Mouse (Mus musculus) T-helper 17 cell (primary cell): ENCODE results near the gene Dnmt3b.
"Not testable (repeated sequence)": the region's sequence is repeated elsewhere in the genome, so short reads cannot be mapped to it uniquely, and the experiment has no call there.

Source experiments
- in situ Hi-C, 2 experiments: fragments of 300-600 bp; cut with MboI, MseI; formaldehyde crosslinking; loops; 1 replicate in 1 of 2; 2 replicates in 1 of 2; pipeline ENCODE4 v1.15.1; 2025; ENCODE audit warnings: high pct_unique_total_duplicates in 2 of 2

The Dnmt3b gene

DNA sequence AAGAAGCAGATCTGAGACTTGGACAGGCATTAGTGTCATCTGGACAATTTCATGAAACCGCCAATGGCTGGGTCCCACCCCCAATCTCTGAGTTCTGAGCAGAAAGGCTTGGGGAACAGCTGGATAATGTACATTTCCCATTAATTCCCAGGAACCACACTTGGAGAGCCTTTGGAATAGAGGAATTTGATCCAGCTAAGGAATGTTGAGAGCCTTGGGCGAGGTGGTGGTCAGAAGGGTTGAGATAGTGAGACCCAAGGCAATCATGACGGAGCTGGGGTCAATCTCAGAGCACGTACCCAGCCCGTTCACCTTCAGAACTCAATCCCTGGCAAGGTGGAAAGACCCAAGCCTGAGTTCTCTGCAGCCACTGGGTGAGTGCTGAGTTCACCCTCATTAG is 16.0 kb upstream of the Dnmt3b start:
- in situ Hi-C loops, result no loop called here

DNA sequence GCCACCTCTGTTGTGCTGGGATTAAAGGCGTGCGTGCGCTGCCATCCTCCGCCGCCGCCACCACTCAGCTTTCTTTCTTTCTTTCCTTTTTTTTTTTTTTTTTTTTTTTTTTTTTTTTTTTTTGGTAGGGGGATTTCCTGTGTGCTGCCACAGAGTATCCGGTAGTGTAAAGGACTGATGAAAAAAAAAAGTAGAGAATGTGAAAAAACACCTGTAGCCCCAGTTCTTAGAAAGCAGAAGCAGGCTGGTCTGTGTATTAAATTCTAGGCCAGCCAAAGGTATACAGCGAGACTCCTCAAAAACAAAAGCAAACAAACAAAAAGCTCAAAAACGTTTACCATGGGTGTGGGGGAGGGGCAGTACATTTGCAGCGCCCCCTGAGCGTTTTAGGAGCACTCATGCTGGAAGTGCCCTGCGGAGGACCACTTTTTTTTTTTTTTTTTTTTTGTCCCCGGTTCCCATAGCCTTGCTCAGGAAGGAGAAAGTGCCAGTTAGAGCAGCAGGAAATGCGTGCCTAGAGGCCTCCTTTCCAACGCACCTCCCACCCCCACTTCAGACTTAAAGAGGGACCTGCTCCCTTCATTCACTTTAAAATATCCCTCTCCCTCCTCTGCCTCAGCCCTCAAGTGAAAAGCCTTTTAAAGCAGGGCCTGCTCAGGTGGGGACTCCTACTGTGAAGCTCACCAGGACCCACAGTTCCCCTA is 10.1 kb upstream of the Dnmt3b start:
- in situ Hi-C loops, result no loop called here

DNA sequence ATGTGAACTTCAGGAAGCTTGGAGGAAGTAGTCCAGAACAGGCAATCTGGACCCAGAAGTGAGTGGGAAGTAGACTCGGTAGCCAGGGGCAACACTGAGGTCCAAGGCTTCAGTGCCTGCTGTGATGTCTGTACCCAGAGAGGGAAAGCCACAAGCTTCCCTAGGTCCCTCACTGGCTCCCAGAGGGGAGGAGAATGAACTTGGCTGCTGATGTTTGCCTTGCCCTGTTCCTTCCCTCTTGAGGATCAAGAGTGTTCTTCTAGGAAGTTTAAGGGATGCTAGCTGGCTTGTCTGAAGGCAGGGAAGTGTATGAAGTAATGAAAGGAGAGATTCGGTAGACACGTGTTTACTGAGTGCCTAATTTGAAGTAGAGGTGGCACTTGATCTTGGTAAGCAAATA is 6.8 kb upstream of the Dnmt3b start:
- in situ Hi-C loops, result no loop called here

DNA sequence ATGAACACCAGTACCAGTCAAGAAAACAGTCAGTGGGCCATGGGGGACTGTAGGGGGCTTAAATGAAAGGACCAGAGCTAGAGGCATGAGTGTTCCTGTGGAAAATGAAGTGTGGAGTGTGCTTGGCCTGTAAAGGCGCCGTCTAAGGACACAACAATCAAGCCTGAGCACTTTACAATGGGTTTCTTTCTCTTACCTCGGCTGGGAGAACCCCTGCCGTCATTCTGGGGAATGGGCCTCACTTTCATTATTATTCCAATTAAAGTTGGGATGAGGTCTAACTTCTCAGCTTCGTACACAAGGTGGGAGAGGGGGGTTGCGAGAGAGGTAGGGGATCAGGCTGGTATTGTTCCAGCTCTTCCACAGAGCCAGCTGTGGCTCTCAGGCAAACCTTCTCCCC is 6.3 kb upstream of the Dnmt3b start:
- in situ Hi-C loops, result no loop called here

DNA sequence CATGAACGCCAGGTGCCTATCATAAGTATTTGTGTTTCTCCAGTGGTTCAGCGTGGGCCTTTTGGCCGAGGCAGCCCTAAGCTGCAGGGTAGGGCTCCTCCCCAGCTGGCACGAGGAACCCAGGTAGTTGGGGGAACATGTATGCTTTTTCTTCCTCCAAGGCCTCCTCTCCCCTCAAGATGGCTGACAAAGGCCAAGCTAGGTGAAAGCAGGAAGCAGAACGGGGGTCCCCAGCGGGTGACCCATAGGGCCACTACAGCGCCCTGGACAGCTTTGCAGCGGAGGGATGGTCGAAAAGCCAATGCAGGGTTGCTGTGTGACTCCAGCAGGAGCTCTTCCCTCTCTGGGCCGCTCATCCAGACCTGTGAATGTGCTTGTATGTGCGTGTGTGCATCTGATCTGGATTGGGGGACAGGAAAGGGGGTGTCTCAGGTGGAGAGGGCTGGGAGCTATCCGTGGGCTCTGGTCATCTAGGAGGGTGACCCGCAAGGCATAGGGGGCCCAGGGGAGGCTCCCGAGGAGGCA is 415 bp upstream of the Dnmt3b start:
- in situ Hi-C loops, result no loop called here

DNA sequence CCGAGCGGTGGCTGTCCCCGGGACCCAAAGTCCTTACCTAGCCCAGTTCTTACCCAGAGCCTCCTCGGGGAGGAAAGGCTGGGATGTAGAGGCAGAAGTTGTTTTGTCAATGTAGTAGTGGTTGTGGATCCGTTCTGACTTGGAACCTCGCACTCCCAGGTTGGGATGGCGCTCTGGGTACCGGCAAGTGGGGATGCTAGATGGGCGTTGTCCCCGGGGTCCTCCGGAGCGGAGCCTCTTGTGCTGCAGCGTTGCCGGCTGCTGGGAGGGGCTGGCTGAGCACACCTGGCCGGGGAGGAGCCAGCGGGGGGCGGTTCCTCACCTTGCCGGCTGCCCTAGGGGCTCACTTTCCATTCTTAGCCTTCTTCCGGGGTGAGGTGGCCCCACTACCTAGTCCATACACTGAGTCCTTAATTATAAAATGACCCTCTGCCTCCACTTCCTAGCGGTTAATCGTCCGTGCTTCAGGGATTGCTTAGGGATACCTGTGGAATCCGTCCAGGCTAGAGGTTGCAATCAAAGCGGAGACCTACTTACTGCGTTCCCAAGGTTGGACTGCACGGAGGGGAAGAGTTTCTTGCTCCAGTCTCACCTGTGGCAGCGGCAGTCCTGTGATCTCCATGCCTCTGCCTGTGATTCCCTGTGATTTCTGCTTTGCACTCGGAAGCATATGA is 901 bp downstream of the Dnmt3b start:
- in situ Hi-C loops, result no loop called here

DNA sequence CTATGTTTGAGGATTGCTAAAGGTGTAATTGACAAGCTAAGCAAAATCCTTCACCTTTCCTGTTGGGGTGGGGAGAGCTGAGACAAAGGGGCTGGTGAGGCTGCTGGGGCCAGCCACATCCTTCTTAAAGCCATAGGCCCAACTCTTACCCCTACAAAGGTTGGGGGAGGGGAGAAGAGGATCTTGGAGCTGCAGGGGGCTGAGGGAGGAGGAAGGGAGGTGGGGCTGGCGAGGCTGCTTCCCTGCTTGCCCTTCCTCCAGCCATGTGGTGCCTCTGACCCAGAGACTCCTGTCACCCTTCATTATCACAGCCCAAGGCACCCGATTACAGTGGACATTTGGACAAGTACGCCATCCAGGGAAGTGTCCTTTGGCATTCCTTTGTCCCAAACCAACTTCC is 2.4 kb downstream of the Dnmt3b start:
- in situ Hi-C loops, result no loop called here

DNA sequence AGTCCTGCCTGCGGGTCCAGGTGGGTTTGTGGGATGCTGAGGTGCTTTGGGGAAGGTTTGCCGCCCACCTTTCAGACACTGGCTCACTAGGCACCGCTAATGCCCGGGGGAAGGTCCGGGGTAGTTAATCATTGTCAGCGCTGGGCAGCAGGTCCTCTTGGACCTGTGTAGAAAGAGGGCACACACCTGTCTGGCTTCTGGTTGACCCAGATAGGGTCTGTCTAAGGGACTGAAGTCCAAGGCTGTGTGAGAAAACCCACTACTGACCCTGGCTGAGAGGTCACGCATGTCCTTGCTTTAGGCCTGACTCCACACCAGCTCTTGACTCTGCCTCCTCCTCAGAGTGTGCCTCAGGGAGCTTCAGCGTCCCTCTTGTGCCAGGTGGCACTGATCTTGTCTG is 8.4 kb downstream of the Dnmt3b start:
- in situ Hi-C loops, result loop anchor here in 1 of 2 experiments (5.0 kb wide), 1 partner anchor 35 kb away; no protein-coding TSS in a partner anchor

DNA sequence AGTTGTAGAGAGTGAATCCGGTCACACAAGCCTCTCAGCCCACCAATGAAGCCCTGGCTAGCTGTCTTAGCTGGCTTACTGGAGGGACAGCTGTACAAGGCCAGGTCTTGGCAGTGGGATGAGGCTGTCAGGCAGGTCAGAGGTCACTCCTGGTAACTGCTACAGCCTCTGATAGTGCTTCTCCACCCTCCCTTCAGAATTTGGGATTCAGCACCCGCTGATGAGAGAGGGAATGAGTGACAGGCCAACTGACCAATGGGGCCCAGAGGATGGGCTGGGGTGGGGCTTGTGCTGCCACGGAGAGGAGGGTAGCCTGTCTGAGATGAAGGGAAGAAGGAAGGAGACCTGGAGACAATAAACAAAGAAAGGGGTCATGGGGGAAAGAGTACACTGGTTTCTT is 11.4 kb downstream of the Dnmt3b start:
- in situ Hi-C loops, result no loop called here

DNA sequence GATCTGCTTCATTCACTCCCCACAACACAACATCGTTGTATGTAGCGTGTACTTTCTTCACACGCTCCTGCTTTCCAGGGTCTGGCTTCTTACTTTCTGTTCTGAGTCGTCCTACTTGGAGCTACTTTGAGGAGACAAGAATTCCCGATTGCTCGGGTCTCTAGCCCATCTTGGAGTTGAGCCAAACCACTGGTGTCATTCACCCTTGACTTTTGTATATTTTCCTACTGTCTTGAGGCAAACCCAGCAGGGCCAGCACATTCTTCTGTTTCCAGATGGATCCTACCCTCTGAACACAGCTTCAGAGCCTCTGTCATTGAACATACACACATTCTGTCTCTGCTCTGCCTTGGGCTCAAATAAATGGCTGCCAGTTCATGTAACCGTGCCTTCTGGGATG is 16.2 kb downstream of the Dnmt3b start:
- in situ Hi-C loops, result no loop called here

DNA sequence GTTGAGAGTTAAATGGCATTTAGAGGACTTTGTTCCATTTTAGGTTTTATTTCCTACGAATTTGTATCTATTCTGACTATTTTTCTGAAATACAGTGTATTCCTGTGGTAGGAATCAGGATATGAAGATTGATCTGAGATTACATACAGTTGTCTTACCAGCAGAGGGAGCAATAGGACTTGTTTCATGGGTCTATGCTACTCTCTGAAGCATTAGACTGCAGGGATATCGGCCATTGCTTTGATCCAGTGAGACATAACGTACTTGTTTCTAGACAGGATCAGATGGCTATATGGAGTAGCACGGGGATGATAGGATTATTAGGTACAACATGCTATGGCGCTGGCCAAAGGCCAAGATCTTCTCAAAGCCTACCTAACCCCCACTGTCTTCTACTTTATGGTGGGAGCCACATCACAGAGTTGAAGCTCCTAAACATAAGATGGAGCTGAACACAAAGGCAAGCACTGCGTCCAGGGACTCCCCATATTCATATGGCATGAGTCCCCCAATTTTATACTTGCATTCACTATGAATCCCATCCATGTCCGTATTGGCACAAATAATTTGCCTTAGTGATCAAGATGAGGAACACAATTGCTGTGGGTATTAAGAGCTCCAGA is 19.6 kb downstream of the Dnmt3b start:
- in situ Hi-C loops, result no loop called here

DNA sequence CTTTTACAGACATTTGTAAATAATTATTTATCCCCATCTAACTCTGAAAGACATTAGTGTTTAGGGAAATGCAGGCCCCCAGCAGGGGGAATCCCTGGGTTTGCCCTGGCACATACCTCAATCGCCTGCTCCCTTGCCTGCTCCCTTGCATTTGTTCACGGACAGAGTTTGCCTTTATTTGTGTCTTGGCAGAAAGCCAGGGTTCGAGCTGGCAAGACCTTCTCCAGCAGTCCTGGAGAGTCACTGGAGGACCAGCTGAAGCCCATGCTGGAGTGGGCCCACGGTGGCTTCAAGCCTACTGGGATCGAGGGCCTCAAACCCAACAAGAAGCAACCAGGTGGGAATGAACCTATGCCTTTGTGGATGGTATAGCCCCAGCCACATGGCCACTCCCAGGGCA is 20.9 kb downstream of the Dnmt3b start:
- in situ Hi-C loops, result no loop called here

DNA sequence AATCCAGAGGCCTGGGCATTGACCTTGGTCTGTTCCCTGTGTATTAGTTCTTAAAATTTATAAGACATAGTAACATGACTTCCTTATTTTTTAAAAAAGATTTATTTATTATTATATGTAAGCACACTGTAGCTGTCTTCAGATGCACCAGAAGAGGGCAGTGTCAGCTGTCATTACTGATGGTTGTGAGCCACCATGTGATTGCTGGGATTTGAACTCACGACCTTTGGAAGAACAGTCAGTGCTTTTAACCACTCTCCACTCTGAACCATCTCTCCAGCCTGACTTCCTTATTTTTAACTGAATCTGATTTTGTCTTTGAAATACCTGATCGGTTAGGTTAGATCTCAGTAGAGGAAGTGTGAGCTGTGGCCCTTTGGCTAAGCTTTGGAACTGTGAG is 23.4 kb downstream of the Dnmt3b start:
- in situ Hi-C loops, result no loop called here

DNA sequence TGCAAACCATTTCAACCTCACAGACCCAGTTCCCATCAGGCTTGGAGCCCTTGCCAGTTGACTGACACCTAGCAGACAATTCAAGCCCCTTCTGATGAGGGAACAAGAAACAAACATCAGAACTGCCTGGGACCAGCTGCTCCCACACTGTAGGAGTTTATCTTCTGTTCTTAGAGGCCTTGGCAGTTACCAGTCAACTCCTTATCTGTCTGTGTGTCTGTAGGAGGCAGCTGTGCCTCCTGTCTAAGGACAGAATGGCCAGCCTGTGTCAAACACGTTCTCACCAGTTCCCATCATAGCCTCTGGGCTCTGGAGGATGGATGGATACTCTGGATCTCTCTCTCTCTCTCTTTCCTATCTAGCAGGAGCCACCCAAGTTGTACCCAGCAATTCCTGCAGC is 26.1 kb downstream of the Dnmt3b start:
- in situ Hi-C loops, result not testable (repeated sequence)

DNA sequence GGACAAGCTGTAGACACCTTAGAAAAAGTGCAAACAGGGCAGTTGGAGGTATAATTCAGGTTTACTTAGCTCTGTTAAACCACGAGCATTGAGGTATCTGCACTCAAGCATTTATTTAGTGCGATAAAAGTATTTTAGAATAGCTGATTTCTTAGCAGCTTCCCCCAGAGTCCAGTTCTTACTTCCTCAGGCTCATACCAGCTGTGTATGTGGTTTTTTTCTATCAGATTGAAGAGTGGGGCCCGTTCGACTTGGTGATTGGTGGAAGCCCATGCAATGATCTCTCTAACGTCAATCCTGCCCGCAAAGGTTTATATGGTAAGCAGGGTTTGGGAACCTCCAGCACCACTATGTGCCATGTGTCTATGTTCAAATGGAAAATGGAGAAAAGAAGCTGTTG is 27.7 kb downstream of the Dnmt3b start:
- in situ Hi-C loops, result no loop called here

DNA sequence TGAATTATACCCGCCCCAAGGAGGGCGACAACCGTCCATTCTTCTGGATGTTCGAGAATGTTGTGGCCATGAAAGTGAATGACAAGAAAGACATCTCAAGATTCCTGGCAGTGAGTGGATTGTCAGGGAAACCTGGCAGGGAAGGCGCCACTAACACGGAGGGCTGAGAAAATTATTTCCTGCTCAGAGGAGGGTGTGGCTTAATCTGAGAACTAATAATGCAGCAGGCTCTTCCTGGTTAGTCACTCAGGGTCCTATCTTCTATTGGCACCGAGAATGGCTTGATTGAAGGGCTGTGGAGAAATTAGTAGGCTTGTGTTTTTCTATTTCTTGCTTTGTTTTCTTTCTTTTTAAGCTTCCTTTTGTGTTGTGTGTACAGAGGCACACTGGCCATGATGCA is 28.3 kb downstream of the Dnmt3b start:
- in situ Hi-C loops, result no loop called here

DNA sequence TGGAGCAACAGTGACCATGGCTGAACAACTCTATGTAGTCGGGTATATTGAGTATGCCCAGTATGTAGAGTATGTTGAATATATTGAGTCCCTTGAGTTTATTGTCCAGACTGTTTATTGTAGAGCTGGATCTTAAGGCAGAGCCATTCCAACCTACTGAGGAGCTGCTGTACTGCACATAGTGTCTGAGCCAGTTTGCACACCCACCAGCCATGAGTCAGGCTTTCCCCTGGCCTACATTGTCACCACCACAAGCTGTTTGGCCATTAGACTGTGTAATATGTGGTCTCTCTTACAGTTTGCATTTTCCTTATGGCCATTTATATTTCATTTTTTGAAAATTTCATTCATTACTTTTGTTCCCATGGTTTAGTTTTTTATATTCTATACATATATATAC is 30.7 kb downstream of the Dnmt3b start:
- in situ Hi-C loops, result loop anchor here in 1 of 2 experiments (5.0 kb wide), 1 partner anchor 47 kb away; no protein-coding TSS in a partner anchor

DNA sequence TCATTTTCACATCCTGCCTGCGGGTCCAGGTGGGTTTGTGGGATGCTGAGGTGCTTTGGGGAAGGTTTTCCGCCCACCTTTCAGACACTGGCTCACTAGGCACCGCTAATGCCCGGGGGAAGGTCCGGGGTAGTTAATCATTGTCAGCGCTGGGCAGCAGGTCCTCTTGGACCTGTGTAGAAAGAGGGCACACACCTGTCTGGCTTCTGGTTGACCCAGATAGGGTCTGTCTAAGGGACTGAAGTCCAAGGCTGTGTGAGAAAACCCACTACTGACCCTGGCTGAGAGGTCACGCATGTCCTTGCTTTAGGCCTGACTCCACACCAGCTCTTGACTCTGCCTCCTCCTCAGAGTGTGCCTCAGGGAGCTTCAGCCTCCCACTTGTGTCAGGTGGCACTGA is 44.2 kb downstream of the Dnmt3b start:
- in situ Hi-C loops, result loop anchor here (5.0 to 10.0 kb wide), 2 partner anchors 36 to 231 kb away; no protein-coding TSS in a partner anchor

DNA sequence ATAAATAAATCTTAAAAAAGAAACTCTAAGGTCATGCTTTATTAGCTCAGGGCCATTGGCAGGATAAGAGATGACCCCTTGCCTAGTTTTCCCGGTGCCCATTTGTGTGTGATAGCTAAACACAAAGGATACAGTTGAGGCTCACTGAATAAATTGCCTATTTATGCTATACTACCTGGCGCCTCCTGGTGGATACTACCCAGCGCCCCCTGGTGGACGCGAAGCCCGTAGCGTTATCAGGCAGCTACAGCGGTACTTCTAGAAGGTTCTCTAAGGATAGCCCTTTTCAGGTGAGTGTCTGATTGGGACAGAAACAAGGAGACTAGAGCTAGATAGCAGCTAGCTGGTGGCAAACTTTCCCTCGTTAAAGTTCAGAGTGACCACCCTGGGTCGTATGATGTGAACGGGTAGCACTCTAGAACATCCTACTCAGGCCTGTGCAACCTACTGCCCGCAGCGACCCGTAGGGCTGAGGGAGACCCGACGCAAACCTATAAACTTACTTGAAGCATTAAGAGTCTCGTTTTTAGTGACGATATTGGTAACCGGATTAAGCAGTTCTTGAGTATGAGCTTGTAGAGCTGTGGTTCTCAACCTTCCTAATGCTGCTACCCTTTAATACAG is 45.3 kb downstream of the Dnmt3b start:
- in situ Hi-C loops, result loop anchor here (5.0 to 10.0 kb wide), 3 partner anchors 37 to 230 kb away; no protein-coding TSS in a partner anchor

DNA sequence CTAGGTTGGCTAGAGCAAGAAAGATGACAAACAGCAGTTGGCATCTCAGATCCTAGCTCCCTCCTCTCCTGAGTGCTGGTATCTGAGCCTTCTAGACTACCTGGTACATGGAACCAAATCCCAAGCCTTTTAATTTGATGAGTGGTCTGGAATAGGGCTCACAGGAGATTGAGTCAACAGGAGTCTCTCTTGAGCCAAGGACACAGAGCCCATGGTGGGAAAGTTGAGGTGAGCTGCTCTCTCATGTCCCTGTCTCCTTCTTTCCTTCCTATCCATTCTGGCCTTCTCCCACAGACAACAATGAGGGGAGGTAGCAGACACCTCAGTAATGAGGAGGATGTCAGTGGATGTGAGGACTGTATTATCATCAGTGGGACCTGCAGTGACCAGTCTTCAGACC is 47.1 kb downstream of the Dnmt3b start, which contains the start of gene Dnmt3c:
Gene Dnmt3c (plus strand): TSS at position 301 of the 400 bp plus-strand sequence.
- in situ Hi-C loops, result loop anchor here (5.0 to 10.0 kb wide), 2 partner anchors 91 to 228 kb away; no protein-coding TSS in a partner anchor

DNA sequence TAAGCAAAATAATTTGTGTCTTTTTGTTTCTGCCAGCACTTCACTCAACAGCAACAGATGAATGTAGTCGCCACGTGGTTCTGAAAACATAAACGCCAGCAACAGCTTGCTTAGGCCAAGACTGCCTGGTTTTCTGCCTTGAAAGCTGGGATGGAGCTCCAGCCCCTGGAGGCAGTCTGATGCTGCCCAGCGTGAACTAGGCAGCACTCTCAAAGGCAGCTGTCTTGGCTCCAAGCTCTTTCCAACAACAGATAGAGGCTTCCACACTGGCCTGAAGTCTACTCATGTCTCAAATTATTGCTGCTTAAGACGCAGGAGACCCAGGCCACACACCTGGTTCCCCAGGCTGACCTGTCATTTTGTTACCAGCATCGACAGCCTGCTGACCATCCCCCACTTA is 54.1 kb downstream of the Dnmt3b start:
- in situ Hi-C loops, result loop anchor here in 1 of 2 experiments (10.0 kb wide), 1 partner anchor 151 kb away; no protein-coding TSS in a partner anchor
